Mouse (Mus musculus): ENCODE data around the gene Zmynd11.

The Zmynd11 gene

DNA sequence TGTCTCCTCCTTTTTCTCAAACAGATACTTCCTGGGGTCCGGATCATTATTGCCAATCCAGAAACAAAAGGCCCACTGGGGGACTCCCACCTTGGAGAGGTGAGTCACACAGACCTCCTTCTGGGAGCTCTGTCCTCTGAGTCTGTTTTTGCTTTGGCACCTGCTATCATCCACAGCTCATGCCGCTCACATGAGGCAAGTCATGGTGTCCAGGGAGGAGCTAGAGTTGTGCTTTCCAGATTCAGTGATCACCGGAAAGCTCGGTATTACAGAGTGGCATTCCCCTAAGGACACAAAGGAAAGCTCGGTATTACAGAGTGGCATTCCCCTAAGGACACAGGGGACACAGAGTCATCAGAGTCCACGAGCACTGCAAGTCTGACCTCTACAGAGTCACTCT is 108.5 kb downstream of the Zmynd11 start:
- DNase-seq (ENCODE audit: low spot score in 2 of 2): no peak

DNA sequence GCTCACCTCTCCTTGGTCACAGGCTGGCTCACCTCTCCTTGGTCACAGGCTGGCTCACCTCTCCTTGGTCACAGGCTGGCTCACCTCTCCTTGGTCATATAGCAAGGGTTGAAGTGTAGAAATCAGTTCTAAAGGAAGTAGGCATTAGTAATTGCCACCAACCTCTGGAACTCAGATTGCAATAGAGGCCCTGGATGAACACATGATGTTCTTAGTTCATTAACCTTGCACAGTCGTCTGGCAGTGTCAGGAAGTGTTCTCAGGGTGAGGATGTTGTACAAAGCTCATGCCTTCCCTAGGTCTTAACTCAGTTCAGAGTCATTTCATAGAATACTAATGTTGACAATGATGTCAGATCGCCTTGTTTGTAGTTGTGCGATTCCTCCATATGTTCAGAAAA is 112.1 kb downstream of the Zmynd11 start:
- no peak for DNase-seq (ENCODE audit: low spot score in 2 of 2)

GRCm38 (mm10) chr13:9650580-9650979 is 114.5 kb downstream of the Zmynd11 start:
- no peak for DNase-seq (ENCODE audit: low spot score in 2 of 2)

DNA sequence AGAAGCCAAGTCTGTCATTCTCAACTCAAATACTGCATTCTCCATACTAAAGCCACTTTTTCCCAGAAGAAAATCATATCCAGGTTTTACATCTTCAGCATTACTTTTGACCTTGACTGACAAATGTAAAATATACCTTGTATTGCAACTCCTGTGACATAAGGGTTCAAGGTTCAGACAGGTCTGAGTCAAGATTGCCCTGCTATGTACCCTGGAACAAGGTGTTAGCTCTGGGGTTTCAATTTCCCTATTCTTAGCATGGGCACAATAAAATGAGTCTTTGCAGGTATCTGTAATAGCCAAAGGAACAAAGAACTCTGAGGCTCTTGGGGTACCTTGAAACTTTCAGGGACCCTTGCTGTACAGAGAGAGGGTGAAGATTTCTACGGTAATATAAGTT is 115.2 kb downstream of the Zmynd11 start:
- DNase-seq (ENCODE audit: low spot score in 2 of 2): no peak

DNA sequence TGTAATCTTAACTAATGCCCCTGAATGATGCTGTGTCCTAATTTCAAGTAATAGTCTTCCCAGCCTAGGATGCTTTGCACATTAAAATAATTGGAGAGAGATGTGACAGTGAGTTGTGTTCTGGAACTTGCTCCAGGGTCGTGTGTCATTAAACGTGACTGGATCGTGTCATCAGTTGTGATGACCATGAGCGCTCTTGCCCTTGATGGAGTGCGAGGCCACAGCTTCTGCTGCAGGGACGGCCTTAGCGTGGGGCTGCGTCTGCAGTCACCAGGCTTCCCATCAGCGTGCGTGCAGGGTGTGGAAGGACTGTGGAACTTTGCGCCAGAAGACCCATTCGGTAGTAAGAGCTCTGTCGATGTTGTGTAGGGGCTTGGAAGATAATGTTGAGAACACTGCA is 116.4 kb downstream of the Zmynd11 start:
- no peak for DNase-seq (ENCODE audit: low spot score in 2 of 2)

DNA sequence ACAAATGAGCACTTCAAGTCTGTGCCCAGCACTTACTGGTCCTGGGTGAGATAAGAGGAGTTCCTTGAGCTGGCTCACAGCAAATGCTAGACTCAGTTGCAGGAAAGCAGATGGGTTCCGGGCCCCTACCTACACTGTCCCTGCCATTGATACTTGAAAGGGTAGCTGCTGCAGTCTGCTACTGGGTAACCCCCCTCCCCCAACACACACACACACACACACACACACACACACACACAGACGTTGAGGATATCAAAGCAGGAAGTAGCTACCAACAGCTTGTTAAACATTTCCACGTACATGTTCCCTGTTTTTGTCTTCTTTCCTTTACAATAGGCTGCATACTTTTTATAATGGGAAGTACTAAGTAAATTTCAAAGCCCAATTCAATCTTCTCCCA is 127.2 kb downstream of the Zmynd11 start:
- DNase-seq (ENCODE audit: low spot score in 2 of 2): no peak

DNA sequence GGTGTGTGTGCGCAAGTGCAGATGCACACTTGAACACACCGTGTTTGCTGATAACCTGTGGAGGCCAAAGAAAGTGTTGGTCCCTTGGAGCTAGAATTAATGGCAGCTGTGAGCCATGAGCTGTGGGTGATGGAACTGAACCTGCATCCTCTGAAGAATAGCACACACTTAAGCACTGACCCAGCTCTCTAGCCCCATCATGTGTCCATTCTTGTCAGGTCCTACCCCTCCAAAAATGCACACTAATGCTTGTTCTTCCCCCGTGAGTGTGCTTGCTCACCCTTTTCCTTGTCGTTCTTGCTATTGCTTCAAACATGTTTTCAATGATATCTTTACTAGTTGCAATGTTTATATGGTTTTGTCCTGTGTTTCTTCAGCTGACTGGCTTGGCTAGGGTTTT is 128.6 kb downstream of the Zmynd11 start:
- DNase-seq (ENCODE audit: low spot score in 2 of 2): no peak

DNA sequence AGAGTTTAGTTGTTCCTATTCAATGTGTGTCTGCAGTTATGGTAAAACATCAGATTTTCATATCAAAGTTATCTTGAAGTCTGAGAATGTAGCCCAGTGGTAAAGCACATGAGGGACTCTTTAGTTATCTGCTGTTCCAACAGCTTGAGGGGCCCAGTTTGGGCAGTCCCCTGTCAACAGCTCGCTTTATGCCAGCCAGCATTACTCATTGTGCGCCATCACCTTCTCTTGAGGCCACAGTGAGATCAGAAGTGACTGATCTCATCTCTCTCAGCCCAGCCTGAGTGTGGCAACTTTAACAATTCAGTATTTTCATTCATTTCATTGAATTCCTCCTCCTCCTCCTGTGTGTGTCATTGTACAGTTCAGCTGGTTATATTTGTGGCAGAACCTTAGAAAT is 129.2 kb downstream of the Zmynd11 start:
- no peak for DNase-seq (ENCODE audit: low spot score in 2 of 2)

Measured in frontal cortex, postnatal 10 days (tissue).